Mouse (Mus musculus) lung, embryonic 15.5 days (tissue): Measurements from ENCODE around the gene Gmeb1. TPM values are rescaled to one million over a fixed set of nuclear protein-coding genes. Genes with fewer than 3 reads are reported as not detected.
"Not testable (repeated sequence)": the region's sequence is repeated elsewhere in the genome, so short reads cannot be mapped to it uniquely, and the experiment has no call there.

Experiments used
- ATAC-seq: fragments of 200-750 bp; cut with Nextera tagmentation; 2 replicates; pipeline ENCODE4 v1.8.0; 2017; ENCODE audit warnings: moderate number of reproducible peaks, borderline replicate concordance; ENCODE audit not compliant: low FRiP score, low TSS enrichment; ENCODE audit errors: extremely low read depth
- H3K27ac ChIP-seq: fragments of 300-500 bp; sonication (generic); 2 replicates; pipeline ENCODE4 v1.5.1; 2015; ENCODE audit warnings: moderate library complexity, mild to moderate bottlenecking, inconsistent platforms
- H3K27me3 ChIP-seq: fragments of 300-500 bp; sonication (generic); 2 replicates; pipeline ENCODE4 v1.6.1; 2015; ENCODE audit warnings: inconsistent platforms
- H3K36me3 ChIP-seq: fragments of 300-500 bp; sonication (generic); 2 replicates; pipeline ENCODE4 v1.6.1; 2015; ENCODE audit warnings: inconsistent platforms
- H3K4me1 ChIP-seq: fragments of 300-500 bp; sonication (generic); 2 replicates; pipeline ENCODE4 v1.6.1; 2015; ENCODE audit warnings: inconsistent platforms
- H3K4me2 ChIP-seq: fragments of 300-500 bp; sonication (generic); 2 replicates; pipeline ENCODE4 v1.6.1; 2015; ENCODE audit warnings: inconsistent platforms, mild to moderate bottlenecking, moderate library complexity
- H3K4me3 ChIP-seq: fragments of 300-500 bp; sonication (generic); 2 replicates; pipeline ENCODE4 v1.5.1; 2015; ENCODE audit warnings: mild to moderate bottlenecking, inconsistent platforms
- H3K9ac ChIP-seq: fragments of 300-500 bp; sonication (generic); 2 replicates; pipeline ENCODE4 v1.6.1; 2015; ENCODE audit warnings: inconsistent platforms
- H3K9me3 ChIP-seq: fragments of 300-500 bp; sonication (generic); 2 replicates; pipeline ENCODE4 v1.6.1; 2016; ENCODE audit warnings: inconsistent platforms
- WGBS: fragments of 180-500 bp; shearing (Covaris S2); methylation state at CpG from one replicate; pipeline ENCODE4 v1.1.7; 2015; 5-methylcytosine and 5-hydroxymethylcytosine counted together
- polyA plus RNA-seq: library from polyadenylated mRNA; unstranded; fragments of >200 nt; fragmentation: Nextera tagmentation; extraction: Ambion mirVana; gene quantifications from 2 replicates; pipeline ENCODE4 v1.2.1, GENCODE M21; 2015

Gmeb1 gene
- polyA plus RNA-seq, 1 experiment from 2014 or later = 38.1 TPM

- Histone ChIP-seq H3K4me1 (no peaks in the 10 kb centered on the region), H3K9me3 (no peaks in the 10 kb centered on the region), H3K36me3 (peaks cover 75% of the 10 kb centered on the region), H3K4me3 (no peak overlapping the region), H3K27me3 (no peaks in the 10 kb centered on the region), H3K9ac (no peak overlapping the region), H3K4me2 (no peak overlapping the region), H3K27ac (0 out of 2 replicates have a peak overlapping the region, but pooled peaks have one; percentile 22)
- ATAC-seq = peak; percentile 79
- WGBS = 68% methylated on average over 5 of the region's 5 CpGs
Measured at GRCm38 (mm10) chr4:132247451-132247997, 13.9 kb downstream of the Gmeb1 start.

GRCm38 (mm10) chr4:132245643-132246042, 15.8 kb downstream of the Gmeb1 start:
- 93% methylated on average over 3 of the region's 3 CpGs for WGBS
- no peaks in the 10 kb centered on the region for H3K4me1 ChIP-seq
- no peak overlapping the region for H3K4me3 ChIP-seq
- H3K9ac ChIP-seq = no peak overlapping the region
- peaks cover 76% of the 10 kb centered on the region for H3K36me3 ChIP-seq
- no peak overlapping the region for H3K27ac ChIP-seq
- no peak overlapping the region for H3K4me2 ChIP-seq
- no peaks in the 10 kb centered on the region for H3K9me3 ChIP-seq
- no peaks in the 10 kb centered on the region for H3K27me3 ChIP-seq
- ATAC-seq = no peak

GRCm38 (mm10) chr4:132241208-132241607, 20.2 kb downstream of the Gmeb1 start:
- H3K4me3 ChIP-seq = no peak overlapping the region
- no peaks in the 10 kb centered on the region for H3K27me3 ChIP-seq
- 80% methylated on average over 3 of the region's 3 CpGs for WGBS
- no peaks in the 10 kb centered on the region for H3K4me1 ChIP-seq
- ATAC-seq = no peak
- peaks cover 71% of the 10 kb centered on the region for H3K36me3 ChIP-seq
- no peak overlapping the region for H3K27ac ChIP-seq
- no peaks in the 10 kb centered on the region for H3K9me3 ChIP-seq
- H3K4me2 ChIP-seq = no peak overlapping the region
- no peak overlapping the region for H3K9ac ChIP-seq

GRCm38 (mm10) chr4:132240367-132240766, 21.0 kb downstream of the Gmeb1 start:
- no peaks in the 10 kb centered on the region for H3K27me3 ChIP-seq
- WGBS = 84% methylated on average over 3 of the region's 3 CpGs
- peaks cover 71% of the 10 kb centered on the region for H3K36me3 ChIP-seq
- H3K27ac ChIP-seq = no peak overlapping the region
- no peak overlapping the region for H3K9ac ChIP-seq
- H3K4me1 ChIP-seq = no peaks in the 10 kb centered on the region
- no peak for ATAC-seq
- H3K9me3 ChIP-seq = no peaks in the 10 kb centered on the region
- no peak overlapping the region for H3K4me3 ChIP-seq
- no peak overlapping the region for H3K4me2 ChIP-seq

GRCm38 (mm10) chr4:132238356-132238755, 23.0 kb downstream of the Gmeb1 start:
- H3K4me1 ChIP-seq = no peaks in the 10 kb centered on the region
- no peak overlapping the region for H3K27ac ChIP-seq
- H3K4me3 ChIP-seq = no peak overlapping the region
- H3K36me3 ChIP-seq = peaks cover 74% of the 10 kb centered on the region
- whole genome bisulfite sequencing = 91% methylated on average over 4 of the region's 4 CpGs
- no peak for ATAC-seq
- H3K27me3 ChIP-seq = no peaks in the 10 kb centered on the region
- H3K9ac ChIP-seq = no peak overlapping the region
- no peak overlapping the region for H3K4me2 ChIP-seq
- no peaks in the 10 kb centered on the region for H3K9me3 ChIP-seq

- H3K27me3 ChIP-seq = no peaks in the 10 kb centered on the region
- H3K4me3 ChIP-seq = no peak overlapping the region
- WGBS = 87% methylated on average over 8 of the region's 8 CpGs
- no peak overlapping the region for H3K4me2 ChIP-seq
- no peak overlapping the region for H3K27ac ChIP-seq
- no peak overlapping the region for H3K9ac ChIP-seq
- no peaks in the 10 kb centered on the region for H3K4me1 ChIP-seq
- peaks cover 75% of the 10 kb centered on the region for H3K36me3 ChIP-seq
- H3K9me3 ChIP-seq = no peaks in the 10 kb centered on the region
- no peak for ATAC-seq
Measured at GRCm38 (mm10) chr4:132234710-132235109, 26.7 kb downstream of the Gmeb1 start.

- no peak overlapping the region for H3K4me2 ChIP-seq
- peaks cover 90% of the 10 kb centered on the region for H3K36me3 ChIP-seq
- 89% methylated on average over 5 of the region's 5 CpGs for WGBS
- H3K4me3 ChIP-seq = no peak overlapping the region
- H3K27me3 ChIP-seq = no peaks in the 10 kb centered on the region
- H3K4me1 ChIP-seq = no peaks in the 10 kb centered on the region
- H3K9ac ChIP-seq = no peak overlapping the region
- H3K9me3 ChIP-seq = no peaks in the 10 kb centered on the region
- no peak overlapping the region for H3K27ac ChIP-seq
- no peak for ATAC-seq
Measured at GRCm38 (mm10) chr4:132230422-132230821, 31.0 kb downstream of the Gmeb1 start.

GRCm38 (mm10) chr4:132222001-132222400, 39.4 kb downstream of the Gmeb1 start:
- not testable (repeated sequence) for H3K9ac ChIP-seq, H3K27me3 ChIP-seq, H3K4me1 ChIP-seq, H3K4me2 ChIP-seq, ATAC-seq, H3K27ac ChIP-seq, H3K4me3 ChIP-seq, H3K9me3 ChIP-seq
- peaks cover 24% of the 10 kb centered on the region for H3K36me3 ChIP-seq
- 94% methylated on average over 5 of the region's 5 CpGs for WGBS

GRCm38 (mm10) chr4:132218439-132218838, 43.0 kb downstream of the Gmeb1 start:
- WGBS = 63% methylated on average over 6 of the region's 6 CpGs
- not testable (repeated sequence) for H3K4me2 ChIP-seq, ATAC-seq

GRCm38 (mm10) chr4:132217781-132218180, 43.6 kb downstream of the Gmeb1 start:
- ATAC-seq = no peak

More at GRCm38 (mm10) chr4:132218439-132218838, 43.0 kb downstream of the Gmeb1 start:
- H3K9me3 ChIP-seq, H3K36me3 ChIP-seq, H3K27ac ChIP-seq, H3K27me3 ChIP-seq, H3K9ac ChIP-seq, H3K4me3 ChIP-seq, H3K4me1 ChIP-seq: not testable (repeated sequence)

GRCm38 (mm10) chr4:132216602-132217001, 44.8 kb downstream of the Gmeb1 start:
- no peaks in the 10 kb centered on the region for H3K9me3 ChIP-seq
- H3K4me3 ChIP-seq = no peak overlapping the region
- no peak for ATAC-seq
- WGBS = 59% methylated on average over 1 of the region's 1 CpGs
- no peak overlapping the region for H3K27ac ChIP-seq
- peaks cover 5% of the 10 kb centered on the region for H3K4me1 ChIP-seq
- H3K9ac ChIP-seq = no peak overlapping the region
- H3K27me3 ChIP-seq = no peaks in the 10 kb centered on the region
- H3K4me2 ChIP-seq = no peak overlapping the region
- H3K36me3 ChIP-seq = no peaks in the 10 kb centered on the region

More at GRCm38 (mm10) chr4:132217781-132218180, 43.6 kb downstream of the Gmeb1 start:
- Histone ChIP-seq H3K4me2 (no peak overlapping the region), H3K27ac (no peak overlapping the region), H3K4me3 (no peak overlapping the region), H3K27me3 (no peaks in the 10 kb centered on the region), H3K9ac (no peak overlapping the region), H3K4me1 (no peaks in the 10 kb centered on the region), H3K36me3 (no peaks in the 10 kb centered on the region), H3K9me3 (no peaks in the 10 kb centered on the region)
- 74% methylated on average over 2 of the region's 2 CpGs for WGBS

GRCm38 (mm10) chr4:132214847-132215246, 46.6 kb downstream of the Gmeb1 start:
- no peak for ATAC-seq
- no peaks in the 10 kb centered on the region for H3K36me3 ChIP-seq
- no peak overlapping the region for H3K27ac ChIP-seq
- H3K27me3 ChIP-seq = no peaks in the 10 kb centered on the region
- H3K4me3 ChIP-seq = no peak overlapping the region
- no peak overlapping the region for H3K4me2 ChIP-seq
- H3K9ac ChIP-seq = no peak overlapping the region
- 50% methylated on average over 4 of the region's 4 CpGs for WGBS
- H3K4me1 ChIP-seq = peaks cover 14% of the 10 kb centered on the region
- no peaks in the 10 kb centered on the region for H3K9me3 ChIP-seq
